Mouse (Mus musculus): ENCODE results near the gene Dtd1. TPM values are rescaled to one million over a fixed set of nuclear protein-coding genes. Genes with fewer than 3 reads are reported as not detected.
A peak's percentile ranks its signal among the peaks of the same experiment; 100 is the strongest.

Dtd1 gene
- polyA plus RNA-seq, 1 experiment from 2014 or later, result 47.9 TPM

DNA sequence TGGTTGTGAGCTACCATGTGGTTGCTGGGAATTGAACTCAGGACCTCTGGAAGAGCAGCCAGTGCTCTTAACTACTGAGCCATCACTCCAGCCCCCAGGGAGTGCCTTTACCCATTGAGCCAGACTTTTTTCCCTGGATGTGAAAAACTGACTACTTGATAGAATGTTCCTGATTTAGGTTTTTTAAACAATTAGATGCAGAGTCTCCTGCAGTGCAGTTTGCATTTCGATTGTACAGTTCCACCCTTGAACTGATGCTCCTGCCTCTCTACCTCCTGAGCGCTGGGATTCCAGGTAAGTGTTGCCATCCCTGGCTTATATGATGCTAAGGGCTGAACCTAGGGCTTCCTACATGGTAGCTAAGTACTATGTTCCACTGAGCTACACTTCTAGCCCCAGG lies 1.7 kb upstream of the Dtd1 start:
- no peak overlapping the region for H3K9ac ChIP-seq (ENCODE audit: low read depth, low read length)
- no peak for ATAC-seq (ENCODE audit: low FRiP score, low TSS enrichment)
- 78% methylated on average over 2 of the region's 2 CpGs for WGBS
- no peaks in the 10 kb centered on the region for H3K4me1 ChIP-seq (ENCODE audit: control insufficient read depth, insufficient read depth, low read length)
- H3K36me3 ChIP-seq (ENCODE audit: control insufficient read depth, insufficient read depth, low read length), result peaks cover 4% of the 10 kb centered on the region
- no peaks in the 10 kb centered on the region for H3K27me3 ChIP-seq (ENCODE audit: control insufficient read depth, insufficient read depth, low read length)
- no peaks in the 10 kb centered on the region for H3K9me3 ChIP-seq (ENCODE audit: control insufficient read depth, low read length)
- H3K4me3 ChIP-seq (ENCODE audit: low read length), result no peak overlapping the region
- H3K27ac ChIP-seq (ENCODE audit: low read depth, low read length), result no peak overlapping the region
- no peak overlapping the region for H3K4me2 ChIP-seq (replicated peaks; ENCODE audit: low read depth, low read length)

DNA sequence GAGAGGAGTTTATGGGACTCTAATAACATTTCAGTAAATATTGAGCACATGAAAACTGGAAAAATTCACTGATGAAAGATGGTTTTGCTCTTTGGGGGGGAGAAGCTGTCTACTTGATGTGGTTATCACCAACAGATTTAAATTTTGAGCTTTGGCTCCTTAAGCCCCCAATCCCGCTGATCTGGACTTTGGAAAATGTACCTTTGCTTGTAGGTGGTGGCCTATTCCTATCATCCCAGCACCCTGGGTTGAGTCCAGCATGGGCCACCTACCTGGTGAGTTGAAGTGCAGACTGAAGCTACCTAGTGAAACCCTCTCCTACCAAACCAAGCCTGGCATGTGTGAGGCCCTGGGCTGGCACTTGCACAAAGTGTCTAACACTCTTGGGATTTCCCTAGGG lies 1.9 kb downstream of the Dtd1 start:
- no peaks in the 10 kb centered on the region for H3K36me3 ChIP-seq (ENCODE audit: control insufficient read depth, insufficient read depth, low read length)
- no peaks in the 10 kb centered on the region for H3K27me3 ChIP-seq (ENCODE audit: control insufficient read depth, insufficient read depth, low read length)
- no peaks in the 10 kb centered on the region for H3K4me1 ChIP-seq (ENCODE audit: control insufficient read depth, insufficient read depth, low read length)
- 96% methylated on average over 1 of the region's 1 CpGs for WGBS
- H3K27ac ChIP-seq (ENCODE audit: low read depth, low read length), result no peak overlapping the region
- H3K4me3 ChIP-seq (ENCODE audit: low read length), result no peak overlapping the region
- H3K9me3 ChIP-seq (ENCODE audit: control insufficient read depth, low read length), result no peaks in the 10 kb centered on the region
- ATAC-seq (ENCODE audit: low FRiP score, low TSS enrichment), result no peak
- H3K9ac ChIP-seq (ENCODE audit: low read depth, low read length), result no peak overlapping the region
- no peak overlapping the region for H3K4me2 ChIP-seq (replicated peaks; ENCODE audit: low read depth, low read length)

DNA sequence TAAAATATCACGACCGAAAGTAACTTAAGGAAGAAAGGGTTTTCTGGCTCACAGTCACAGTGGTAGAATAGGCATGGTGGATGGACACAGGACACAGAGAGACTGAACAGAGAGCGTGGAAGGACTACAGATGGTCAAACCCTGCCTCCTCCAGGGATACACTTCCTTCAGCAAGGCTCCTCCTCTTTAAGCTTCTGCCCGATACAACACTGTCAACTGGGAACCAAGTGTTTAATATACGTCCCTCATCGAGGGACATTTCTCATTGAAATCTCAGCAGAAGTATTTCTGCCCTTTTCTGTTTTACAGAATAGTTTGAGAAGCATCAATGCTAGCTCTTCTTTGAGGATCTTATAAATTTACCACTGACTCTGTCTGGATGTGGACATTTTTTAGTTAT lies 14.3 kb downstream of the Dtd1 start:
- no peaks in the 10 kb centered on the region for H3K9me3 ChIP-seq (ENCODE audit: control insufficient read depth, low read length)
- no peaks in the 10 kb centered on the region for H3K27me3 ChIP-seq (ENCODE audit: control insufficient read depth, insufficient read depth, low read length)
- ATAC-seq (ENCODE audit: low FRiP score, low TSS enrichment), result no peak
- H3K36me3 ChIP-seq (ENCODE audit: control insufficient read depth, insufficient read depth, low read length), result no peaks in the 10 kb centered on the region
- 89% methylated on average over 6 of the region's 6 CpGs for WGBS
- H3K4me1 ChIP-seq (ENCODE audit: control insufficient read depth, insufficient read depth, low read length), result no peaks in the 10 kb centered on the region
- no peak overlapping the region for H3K27ac ChIP-seq (ENCODE audit: low read depth, low read length)
- H3K9ac ChIP-seq (ENCODE audit: low read depth, low read length), result no peak overlapping the region
- no peak overlapping the region for H3K4me3 ChIP-seq (ENCODE audit: low read length)
- H3K4me2 ChIP-seq (replicated peaks; ENCODE audit: low read depth, low read length), result no peak overlapping the region

DNA sequence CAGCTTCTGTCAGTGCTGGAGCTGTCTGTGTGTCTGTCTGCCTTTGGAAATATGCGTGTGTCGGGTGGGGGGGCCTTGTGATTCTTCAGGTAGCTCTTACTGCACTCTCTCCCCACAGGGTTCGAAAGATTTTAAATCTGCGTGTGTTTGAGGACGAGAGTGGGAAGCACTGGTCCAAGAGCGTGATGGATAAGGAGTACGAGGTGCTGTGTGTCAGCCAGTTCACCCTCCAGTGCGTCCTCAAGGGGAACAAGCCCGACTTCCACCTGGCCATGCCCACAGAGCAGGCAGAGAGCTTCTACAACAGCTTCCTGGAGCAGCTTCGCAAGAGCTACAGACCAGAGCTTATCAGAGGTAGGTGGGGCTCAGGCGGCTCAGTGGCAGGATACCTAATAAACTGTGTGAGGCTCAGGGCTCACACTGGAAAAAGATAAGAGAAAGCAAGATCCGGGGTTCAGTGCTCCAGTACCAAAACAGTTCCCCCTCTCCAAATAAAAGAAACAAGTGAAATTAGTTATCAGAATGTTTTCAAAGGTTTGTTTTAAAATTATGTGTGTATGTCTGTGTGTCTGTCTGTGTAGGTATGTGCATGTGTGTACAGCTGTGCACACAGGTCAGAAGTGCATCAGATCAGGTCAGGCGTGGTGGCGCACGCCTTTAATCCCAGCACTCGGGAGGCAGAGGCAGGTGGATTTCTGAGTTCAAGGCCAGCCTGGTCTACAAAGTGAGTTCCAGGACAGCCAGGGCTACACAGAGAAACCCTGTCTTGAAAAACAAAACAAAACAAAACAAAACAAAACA lies 17.6 kb downstream of the Dtd1 start:
- 89% methylated on average over 16 of the region's 16 CpGs for WGBS

DNA sequence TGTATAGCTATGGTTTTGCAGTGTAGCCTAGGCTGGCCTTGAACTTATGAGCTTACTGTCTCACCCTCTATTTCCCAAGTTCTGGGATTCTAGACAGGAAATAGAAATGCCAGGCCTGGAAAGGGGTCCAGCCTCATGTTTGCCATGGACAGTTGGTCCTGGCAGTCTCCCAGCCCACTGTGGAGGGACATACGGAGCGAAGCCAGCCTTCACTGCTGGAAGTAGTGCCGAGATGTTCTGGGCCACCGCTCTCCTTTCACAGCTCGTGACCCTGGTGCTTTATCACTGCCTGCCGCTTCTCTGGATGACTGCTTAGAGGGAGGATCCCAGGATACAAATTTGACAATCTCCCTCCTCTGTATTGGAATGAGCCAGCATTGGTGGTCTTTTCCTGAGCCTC lies 21.8 kb downstream of the Dtd1 start:
- Histone ChIP-seq H3K4me2 (replicated peaks; ENCODE audit: low read depth, low read length) (no peak overlapping the region), H3K27me3 (ENCODE audit: control insufficient read depth, insufficient read depth, low read length) (no peaks in the 10 kb centered on the region), H3K4me1 (ENCODE audit: control insufficient read depth, insufficient read depth, low read length) (no peaks in the 10 kb centered on the region), H3K27ac (ENCODE audit: low read depth, low read length) (no peak overlapping the region), H3K9me3 (ENCODE audit: control insufficient read depth, low read length) (no peaks in the 10 kb centered on the region; the same call in 1 of the 2 replicates), H3K4me3 (ENCODE audit: low read length) (no peak overlapping the region), H3K36me3 (ENCODE audit: control insufficient read depth, insufficient read depth, low read length) (no peaks in the 10 kb centered on the region), H3K9ac (ENCODE audit: low read depth, low read length) (no peak overlapping the region)
- ATAC-seq (ENCODE audit: low FRiP score, low TSS enrichment), result peak; percentile 72; the same call in 1 of the 2 replicates
- 44% methylated on average over 6 of the region's 6 CpGs for WGBS

More for the DNA sequence above, 17.6 kb downstream of the Dtd1 start:
- Histone ChIP-seq H3K36me3 (ENCODE audit: control insufficient read depth, insufficient read depth, low read length) (no peaks in the 10 kb centered on the region), H3K9me3 (ENCODE audit: control insufficient read depth, low read length) (no peaks in the 10 kb centered on the region), H3K27ac (ENCODE audit: low read depth, low read length) (no peak overlapping the region), H3K4me1 (ENCODE audit: control insufficient read depth, insufficient read depth, low read length) (no peaks in the 10 kb centered on the region), H3K9ac (ENCODE audit: low read depth, low read length) (no peak overlapping the region), H3K4me3 (ENCODE audit: low read length) (no peak overlapping the region), H3K4me2 (replicated peaks; ENCODE audit: low read depth, low read length) (no peak overlapping the region), H3K27me3 (ENCODE audit: control insufficient read depth, insufficient read depth, low read length) (no peaks in the 10 kb centered on the region)
- no peak for ATAC-seq (ENCODE audit: low FRiP score, low TSS enrichment)

DNA sequence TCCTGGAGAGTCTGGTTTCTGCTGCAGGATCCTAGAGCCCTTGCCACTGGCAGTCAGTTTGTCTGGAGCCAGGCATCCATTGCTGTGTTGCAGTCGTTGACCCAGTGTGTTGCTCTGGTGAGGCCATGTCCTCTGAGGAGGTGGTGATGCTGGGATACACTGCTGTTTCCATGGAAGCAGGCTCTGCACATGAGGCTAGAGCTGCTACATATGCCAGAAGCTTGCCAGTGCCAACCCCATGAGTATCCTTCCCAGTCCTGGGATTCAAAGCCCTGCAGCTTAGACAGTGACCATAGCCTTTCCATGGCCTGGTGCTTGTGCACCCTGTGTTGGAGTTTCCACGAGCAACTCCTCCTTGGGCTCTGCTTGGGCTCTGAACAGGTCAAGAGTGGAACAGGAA lies 33.9 kb downstream of the Dtd1 start:
- Histone ChIP-seq H3K27me3 (ENCODE audit: control insufficient read depth, insufficient read depth, low read length) (no peaks in the 10 kb centered on the region), H3K27ac (ENCODE audit: low read depth, low read length) (no peak overlapping the region), H3K36me3 (ENCODE audit: control insufficient read depth, insufficient read depth, low read length) (no peaks in the 10 kb centered on the region), H3K4me2 (replicated peaks; ENCODE audit: low read depth, low read length) (no peak overlapping the region), H3K4me1 (ENCODE audit: control insufficient read depth, insufficient read depth, low read length) (no peaks in the 10 kb centered on the region), H3K9me3 (ENCODE audit: control insufficient read depth, low read length) (peaks cover 4% of the 10 kb centered on the region; the same call in 1 of the 2 replicates), H3K4me3 (ENCODE audit: low read length) (no peak overlapping the region), H3K9ac (ENCODE audit: low read depth, low read length) (no peak overlapping the region)
- 91% methylated on average over 2 of the region's 2 CpGs for WGBS
- ATAC-seq (ENCODE audit: low FRiP score, low TSS enrichment), result no peak

DNA sequence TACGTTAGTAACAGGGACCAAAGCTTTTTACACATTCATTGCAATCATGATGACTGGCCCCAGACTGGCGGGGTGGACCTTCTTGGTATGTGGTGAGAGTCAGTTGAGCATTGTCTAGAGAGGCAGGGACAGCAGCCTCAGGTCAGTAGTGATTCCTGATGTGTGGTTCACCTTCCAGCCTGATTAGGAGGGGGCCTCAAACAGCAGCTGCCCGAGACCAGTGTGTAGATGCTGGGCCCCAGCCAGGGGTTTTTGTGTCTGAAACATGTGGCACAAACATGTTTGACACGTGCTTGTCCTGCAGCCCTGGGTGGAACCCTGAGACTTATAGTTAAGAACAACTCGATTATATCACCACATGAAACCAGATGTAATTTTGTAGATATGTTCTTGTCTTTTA lies 34.5 kb downstream of the Dtd1 start:
- Histone ChIP-seq H3K9ac (ENCODE audit: low read depth, low read length) (no peak overlapping the region), H3K36me3 (ENCODE audit: control insufficient read depth, insufficient read depth, low read length) (no peaks in the 10 kb centered on the region), H3K4me1 (ENCODE audit: control insufficient read depth, insufficient read depth, low read length) (no peaks in the 10 kb centered on the region), H3K27me3 (ENCODE audit: control insufficient read depth, insufficient read depth, low read length) (no peaks in the 10 kb centered on the region), H3K4me3 (ENCODE audit: low read length) (no peak overlapping the region), H3K9me3 (ENCODE audit: control insufficient read depth, low read length) (peaks cover 4% of the 10 kb centered on the region; the same call in 1 of the 2 replicates), H3K27ac (ENCODE audit: low read depth, low read length) (no peak overlapping the region), H3K4me2 (replicated peaks; ENCODE audit: low read depth, low read length) (no peak overlapping the region)
- WGBS, result 69% methylated on average over 5 of the region's 5 CpGs
- no peak for ATAC-seq (ENCODE audit: low FRiP score, low TSS enrichment)

DNA sequence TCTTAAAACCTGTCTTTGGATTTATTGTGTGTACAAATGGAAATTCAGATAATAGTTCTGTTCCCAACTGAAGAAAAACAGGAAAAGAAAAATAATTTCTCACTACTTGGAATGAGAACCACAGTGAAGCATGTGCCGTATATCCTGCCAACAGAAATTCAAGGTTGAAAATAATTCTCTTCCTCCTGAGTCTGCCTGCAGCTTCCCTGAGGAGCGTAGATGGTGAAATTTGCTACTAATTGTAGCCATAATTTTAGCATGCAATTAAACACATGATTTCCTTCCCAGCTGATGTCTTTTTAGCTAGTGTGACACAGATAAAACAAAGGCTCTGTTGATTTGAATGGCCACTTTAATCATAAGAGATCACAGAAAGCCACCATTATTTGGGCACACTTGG lies 35.0 kb downstream of the Dtd1 start:
- 61% methylated on average over 2 of the region's 2 CpGs for WGBS
- Histone ChIP-seq H3K9me3 (ENCODE audit: control insufficient read depth, low read length) (peaks cover 4% of the 10 kb centered on the region; the same call in 1 of the 2 replicates), H3K36me3 (ENCODE audit: control insufficient read depth, insufficient read depth, low read length) (no peaks in the 10 kb centered on the region)

DNA sequence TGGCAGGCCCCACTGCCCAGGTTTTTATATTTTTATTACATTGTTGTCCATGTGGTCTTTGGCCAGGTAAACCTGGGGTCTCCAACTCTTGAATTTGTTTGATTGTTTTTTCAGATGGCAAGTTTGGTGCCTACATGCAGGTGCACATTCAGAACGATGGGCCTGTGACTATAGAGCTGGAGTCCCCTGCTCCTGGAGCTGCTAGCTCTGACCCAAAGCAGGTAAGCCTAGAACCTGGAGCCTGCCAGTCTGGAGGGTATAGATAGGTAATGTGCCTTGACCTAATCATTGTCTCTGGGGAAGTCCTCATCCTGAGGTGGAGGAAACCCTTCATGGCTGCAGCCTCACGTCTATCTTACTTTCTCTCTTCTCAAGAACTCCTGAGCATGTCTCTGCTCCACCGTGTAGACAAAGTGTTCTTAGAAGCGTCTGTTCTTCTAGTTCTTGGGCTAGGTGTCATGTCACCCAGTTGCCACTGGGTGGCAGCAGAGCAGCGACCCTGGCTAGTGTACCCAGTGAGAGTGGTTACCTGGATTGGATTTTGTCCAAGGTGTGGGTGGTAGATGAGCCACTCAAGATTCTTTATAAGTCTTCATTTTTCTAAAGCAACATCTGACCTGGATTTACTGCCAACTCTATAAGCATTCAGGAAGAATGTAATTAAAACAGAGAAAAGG lies 36.1 kb downstream of the Dtd1 start:
- ATAC-seq (ENCODE audit: low FRiP score, low TSS enrichment), result peak; percentile 58
- WGBS, result 23% methylated on average over 5 of the region's 5 CpGs

More for the DNA sequence above, 35.0 kb downstream of the Dtd1 start:
- H3K4me1 ChIP-seq (ENCODE audit: control insufficient read depth, insufficient read depth, low read length), result no peaks in the 10 kb centered on the region
- no peak overlapping the region for H3K4me2 ChIP-seq (replicated peaks; ENCODE audit: low read depth, low read length)
- H3K27me3 ChIP-seq (ENCODE audit: control insufficient read depth, insufficient read depth, low read length), result no peaks in the 10 kb centered on the region
- H3K27ac ChIP-seq (ENCODE audit: low read depth, low read length), result no peak overlapping the region; the same call in 1 of the 2 replicates
- no peak overlapping the region for H3K4me3 ChIP-seq (ENCODE audit: low read length)
- H3K9ac ChIP-seq (ENCODE audit: low read depth, low read length), result no peak overlapping the region
- ATAC-seq (ENCODE audit: low FRiP score, low TSS enrichment), result no peak

More for the DNA sequence above, 36.1 kb downstream of the Dtd1 start:
- Histone ChIP-seq H3K36me3 (ENCODE audit: control insufficient read depth, insufficient read depth, low read length) (no peaks in the 10 kb centered on the region), H3K27ac (ENCODE audit: low read depth, low read length) (no peak overlapping the region), H3K4me1 (ENCODE audit: control insufficient read depth, insufficient read depth, low read length) (no peaks in the 10 kb centered on the region), H3K4me2 (replicated peaks; ENCODE audit: low read depth, low read length) (no peak overlapping the region), H3K4me3 (ENCODE audit: low read length) (no peak overlapping the region), H3K9ac (ENCODE audit: low read depth, low read length) (no peak overlapping the region), H3K9me3 (ENCODE audit: control insufficient read depth, low read length) (peaks cover 4% of the 10 kb centered on the region; the same call in 1 of the 2 replicates), H3K27me3 (ENCODE audit: control insufficient read depth, insufficient read depth, low read length) (no peaks in the 10 kb centered on the region)
